Mouse (Mus musculus) heart, adult 9 months (tissue): ENCODE data around the gene 4921517D22Rik.
"Not testable (repeated sequence)": the region's sequence is repeated elsewhere in the genome, so short reads cannot be mapped to it uniquely, and the experiment has no call there.

Experiments used
- DNase-seq, 2 experiments: peaks; one replicate each; pipeline ENCODE4 v3.0.0; 2022; ENCODE audit warnings: low spot score in 2 of 2

Gene 4921517D22Rik

GRCm38 (mm10) chr13:59694008-59694407 lies at the start of gene 4921517D22Rik:
Gene 4921517D22Rik (minus strand): TSS chr13:59694108.
- no peak for DNase-seq

GRCm38 (mm10) chr13:59741697-59742096 lies 47.8 kb upstream of the 4921517D22Rik start:
- no peak for DNase-seq

- peak; percentile 40 to 47 for DNase-seq
Observed at GRCm38 (mm10) chr13:59741096-59741495, 47.2 kb upstream of the 4921517D22Rik start.

GRCm38 (mm10) chr13:59739397-59739796 lies 45.5 kb upstream of the 4921517D22Rik start:
- no peak for DNase-seq

- no peak for DNase-seq
Observed at GRCm38 (mm10) chr13:59738455-59738854, 44.5 kb upstream of the 4921517D22Rik start.

- no peak for DNase-seq
Observed at GRCm38 (mm10) chr13:59735190-59735589, 41.3 kb upstream of the 4921517D22Rik start.

GRCm38 (mm10) chr13:59734347-59734746 lies 40.4 kb upstream of the 4921517D22Rik start:
- DNase-seq: not testable (repeated sequence)

- DNase-seq: no peak
Observed at GRCm38 (mm10) chr13:59733936-59734335, 40.0 kb upstream of the 4921517D22Rik start.

- DNase-seq: no peak
Observed at GRCm38 (mm10) chr13:59731652-59732051, 37.7 kb upstream of the 4921517D22Rik start, which contains the start of gene Spata31d1d. Gene Spata31d1d (minus strand): TSS chr13:59731752.

GRCm38 (mm10) chr13:59728378-59729093 lies 34.6 kb upstream of the 4921517D22Rik start:
- DNase-seq: peak; percentile 53 to 73

GRCm38 (mm10) chr13:59726139-59726867 lies 32.4 kb upstream of the 4921517D22Rik start:
- no peak for DNase-seq

- DNase-seq: not testable (repeated sequence)
Observed at GRCm38 (mm10) chr13:59722089-59722488, 28.2 kb upstream of the 4921517D22Rik start.

GRCm38 (mm10) chr13:59719475-59719874 lies 25.6 kb upstream of the 4921517D22Rik start:
- DNase-seq: no peak

- peak; percentile 34 to 48 for DNase-seq
Observed at GRCm38 (mm10) chr13:59718857-59719440, 25.0 kb upstream of the 4921517D22Rik start.

- no peak for DNase-seq
Observed at GRCm38 (mm10) chr13:59713710-59714109, 19.8 kb upstream of the 4921517D22Rik start.

- not testable (repeated sequence) for DNase-seq
Observed at GRCm38 (mm10) chr13:59711984-59712383, 18.1 kb upstream of the 4921517D22Rik start, which contains the start of gene Spata31d1b. Gene Spata31d1b (plus strand): TSS chr13:59712284.

- DNase-seq: no peak
Observed at GRCm38 (mm10) chr13:59710230-59710629, 16.3 kb upstream of the 4921517D22Rik start, which contains the start of gene Spata31d1a. Gene Spata31d1a (minus strand): TSS chr13:59710330.

- DNase-seq: no peak
Observed at GRCm38 (mm10) chr13:59704562-59704961, 10.7 kb upstream of the 4921517D22Rik start.

- no peak for DNase-seq
Observed at GRCm38 (mm10) chr13:59703514-59703913, 9.6 kb upstream of the 4921517D22Rik start.

GRCm38 (mm10) chr13:59700137-59700536 lies 6.2 kb upstream of the 4921517D22Rik start:
- DNase-seq: not testable (repeated sequence)

GRCm38 (mm10) chr13:59699131-59699530 lies 5.2 kb upstream of the 4921517D22Rik start:
- DNase-seq: no peak

GRCm38 (mm10) chr13:59695781-59696180 lies 1.9 kb upstream of the 4921517D22Rik start:
- DNase-seq: no peak
